Mouse (Mus musculus) small intestine, adult 2 months (tissue): ENCODE measurements around the gene Timm50.

Source experiments
- CTCF ChIP-seq: fragments of 200-500 bp; IDR thresholded peaks from 2 replicates; pipeline ENCODE4 v1.5.1; 2012; ENCODE audit warnings: low read depth, mild to moderate bottlenecking, control low read depth, inconsistent platforms, low read length, moderate library complexity, mixed read lengths; ENCODE audit not compliant: insufficient replicate concordance, insufficient read length; ENCODE audit errors: extremely low read depth
- POLR2A ChIP-seq: fragments of 200-500 bp; IDR thresholded peaks from 2 replicates; pipeline ENCODE4 v1.6.1; 2012; ENCODE audit warnings: low read depth, mild to moderate bottlenecking, control low read depth, inconsistent platforms, low read length, moderate library complexity

- no peak for TF ChIP-seq CTCF
- TF ChIP-seq POLR2A = no peak
These were observed 10.3 kb upstream of the Timm50 start for GRCm38 (mm10) chr7:28321974-28322720.
